Mouse (Mus musculus) kidney, adult 2 months (tissue): ENCODE measurements at regions not wholly inside any gene's neighbourhood (a gene's known extent, or its start where the extent isn't known, plus 50 kb on each side); places are given as distances from the start of the nearest gene placed in this dataset.

ENCODE experiments used
- CTCF ChIP-seq: fragments of 200-500 bp; conservative IDR thresholded peaks from 2 replicates; pipeline ENCODE4 v1.5.1; 2011; ENCODE audit warnings: low read depth, mild to moderate bottlenecking, control low read depth, low read length, moderate library complexity, mixed read lengths; ENCODE audit not compliant: insufficient read depth, insufficient read length
- POLR2A ChIP-seq: fragments of 200-500 bp; IDR thresholded peaks from one replicate; pipeline ENCODE4 v1.6.1; 2011; ENCODE audit warnings: low read depth, low read length, control low read depth

DNA sequence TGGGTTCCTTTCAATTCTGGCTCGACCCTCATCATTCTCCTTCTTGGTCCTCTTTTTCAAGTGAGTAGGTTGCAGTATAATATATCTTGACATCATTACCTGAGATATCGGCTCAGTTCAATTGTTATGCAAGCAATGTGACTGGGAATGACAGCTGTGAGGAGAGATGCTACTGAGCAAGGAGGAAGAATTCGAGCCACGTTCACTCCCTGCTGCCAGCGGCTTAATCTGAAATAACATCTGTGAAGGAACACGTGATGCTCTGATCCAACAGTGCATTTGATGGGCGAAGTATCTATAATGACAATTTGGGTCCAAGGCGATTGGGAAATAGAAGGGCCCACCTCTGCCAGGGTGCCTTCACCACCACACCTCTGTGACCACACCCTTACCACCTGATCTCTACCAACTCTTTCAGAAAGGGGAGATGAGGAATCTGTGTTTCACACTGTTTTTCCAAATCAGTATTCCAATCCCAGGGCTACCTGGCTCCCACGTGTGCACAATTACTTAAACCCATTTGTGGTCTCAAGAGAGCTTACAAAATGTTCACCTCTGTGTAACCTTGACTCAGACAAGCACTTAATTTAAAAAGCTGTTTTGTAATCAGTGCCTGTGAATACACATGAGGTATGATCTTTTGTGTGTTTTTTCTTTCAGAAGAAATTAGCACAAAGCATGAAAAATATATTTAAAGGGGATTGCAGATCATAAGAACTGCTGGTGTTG is 248.6 kb upstream of the Sash1 start:
- TF ChIP-seq CTCF (no peak), POLR2A (no peak)
